In the genomic region with DNA sequence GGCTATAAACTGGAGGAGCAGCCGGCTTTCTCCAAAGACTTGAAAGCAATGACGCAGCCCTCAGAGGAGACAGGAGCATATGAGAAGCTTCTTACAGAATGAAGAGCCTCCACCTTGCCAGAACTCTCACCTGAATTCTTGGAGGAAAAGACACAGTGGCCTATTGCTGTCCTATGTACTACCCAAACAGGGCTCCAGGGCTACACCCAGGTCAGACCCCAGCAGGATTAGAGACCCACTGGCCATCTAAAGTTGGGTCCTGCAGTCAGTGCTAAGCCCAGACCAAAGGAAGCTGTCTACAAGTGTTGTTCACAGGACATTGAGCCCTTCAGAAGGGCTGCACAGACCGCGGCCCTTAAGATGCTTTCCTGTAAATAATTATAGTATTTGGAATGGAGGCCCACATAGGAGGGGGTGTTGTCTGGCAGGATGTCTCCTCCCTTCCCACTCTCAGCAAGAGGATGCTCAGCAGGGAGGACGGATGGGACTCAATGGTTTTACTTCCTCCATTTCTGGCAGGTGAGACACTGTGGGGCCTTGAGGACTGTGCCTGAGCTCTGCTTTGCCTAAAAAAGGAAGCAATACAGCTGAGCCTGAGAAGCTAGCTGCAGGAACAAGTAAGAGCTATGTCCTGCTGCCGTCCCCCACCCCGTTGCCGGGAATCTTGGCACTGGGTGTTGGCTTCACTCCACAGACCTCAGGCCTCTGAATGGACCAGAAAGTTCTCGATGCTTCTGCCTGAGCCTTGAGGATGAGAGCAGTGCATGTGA, we compare ENCODE assay signal across 9 mouse cellular contexts. TPM values are rescaled to one million over a fixed set of nuclear protein-coding genes. Genes with fewer than 3 reads are reported as not detected.
DNase-seq lines count a peak whose midpoint lies in the region; ATAC-seq and TF ChIP-seq lines count a peak whose summit lies in the region.
"Had no signal": no experiment of that assay in that cellular context is flagged by ENCODE, and none has a peak within 500 bp of the region (broad histone marks: within the 10 kb centered on the region; RNA-seq: fewer than 3 reads in every experiment).

No protein-coding gene starts in this region.

- no peak for TF ChIP-seq POLR2A in cortical plate, adult 2 months (IDR thresholded peaks at IDR 0.05; ENCODE audit: extremely low read depth, insufficient read depth, low read length)

- no peak for TF ChIP-seq CTCF in cortical plate, adult 2 months (IDR thresholded peaks at IDR 0.05; ENCODE audit: extremely low read depth, insufficient read depth, low read length)

- no peaks in the 10 kb centered on the region for H3K9me3 ChIP-seq in intestine, embryonic 15.5 days
- H3K9me3 ChIP-seq in liver, embryonic 13.5 days (replicated peaks) = no peaks in the 10 kb centered on the region
- H3K9me3 ChIP-seq in neural tube, embryonic 15.5 days (replicated peaks) = no peaks in the 10 kb centered on the region

- peak overlapping the region; percentile 31; the same call in 1 of the 2 replicates for H3K4me3 ChIP-seq in cortical plate, adult 2 months (ENCODE audit: insufficient read depth, low read length)
- H3K4me3 ChIP-seq in intestine, embryonic 15.5 days (replicated peaks) = peak overlapping the region; percentile 46; the same call in 1 of the 2 replicates
- no peak overlapping the region for H3K4me3 ChIP-seq in liver, embryonic 13.5 days (replicated peaks)
- H3K4me3 ChIP-seq in neural tube, embryonic 15.5 days (replicated peaks) = peak overlapping the region; percentile 47

- H3K9ac ChIP-seq in intestine, embryonic 15.5 days = no peak overlapping the region; the same call in 1 of the 2 replicates
- no peak overlapping the region for H3K9ac ChIP-seq in liver, embryonic 13.5 days
- H3K9ac ChIP-seq in neural tube, embryonic 15.5 days (replicated peaks) = peak overlapping the region; percentile 51

- 0 out of 2 replicates have a peak, but pooled peaks have one; percentile 5 for ATAC-seq in intestine, embryonic 15.5 days
- ATAC-seq in liver, embryonic 13.5 days (ENCODE audit: low read depth) = no peak
- peak; percentile 9; the same call in 1 of the 2 replicates for ATAC-seq in neural tube, embryonic 15.5 days (ENCODE audit: low FRiP score)

- H3K4me2 ChIP-seq in intestine, embryonic 15.5 days (replicated peaks) = peak overlapping the region; percentile 91
- peak overlapping the region; percentile 67 for H3K4me2 ChIP-seq in liver, embryonic 13.5 days
- H3K4me2 ChIP-seq in neural tube, embryonic 15.5 days = peak overlapping the region; percentile 84

- 37% methylated on average over 9 of the region's 9 CpGs for WGBS in intestine, embryonic 15.5 days
- 41% methylated on average over 9 of the region's 9 CpGs for WGBS in liver, embryonic 13.5 days (ENCODE audit: insufficient replicate concordance)
- WGBS in neural tube, embryonic 15.5 days = 44% methylated on average over 9 of the region's 9 CpGs

- H3K27ac ChIP-seq in cortical plate, adult 2 months (ENCODE audit: insufficient read depth, low read length) = peak overlapping the region; percentile 61
- H3K27ac ChIP-seq in intestine, embryonic 15.5 days = peak overlapping the region; percentile 37
- no peak overlapping the region for H3K27ac ChIP-seq in liver, embryonic 13.5 days
- peak overlapping the region; percentile 81 for H3K27ac ChIP-seq in neural tube, embryonic 15.5 days (replicated peaks)

- peaks cover 9% of the 10 kb centered on the region for H3K4me1 ChIP-seq in cortical plate, adult 2 months (ENCODE audit: control insufficient read depth, insufficient read depth, low read length)
- peaks cover 47% of the 10 kb centered on the region for H3K4me1 ChIP-seq in intestine, embryonic 15.5 days (replicated peaks)
- H3K4me1 ChIP-seq in liver, embryonic 13.5 days (replicated peaks) = peaks cover 42% of the 10 kb centered on the region
- H3K4me1 ChIP-seq in neural tube, embryonic 15.5 days = peaks cover 29% of the 10 kb centered on the region

- peak; percentile 65 for DNase-seq in layer of hippocampus, adult 9-11 months
- no peak for DNase-seq in layer of hippocampus, adult 18-20 months (ENCODE audit: low spot score in 2 of 2)
- DNase-seq in heart, adult 11 months = peak; percentile 98
- DNase-seq in liver, embryonic 13.5 days = no peak
- no peak for DNase-seq in urinary bladder, adult 2 months (ENCODE audit: low spot score)

- H3K27me3 ChIP-seq in intestine, embryonic 15.5 days (replicated peaks) = no peaks in the 10 kb centered on the region
- H3K27me3 ChIP-seq in liver, embryonic 13.5 days = peaks cover 71% of the 10 kb centered on the region
- peaks cover 29% of the 10 kb centered on the region for H3K27me3 ChIP-seq in neural tube, embryonic 15.5 days (replicated peaks)

- H3K36me3 ChIP-seq in intestine, embryonic 15.5 days = no peaks in the 10 kb centered on the region
- no peaks in the 10 kb centered on the region for H3K36me3 ChIP-seq in liver, embryonic 13.5 days
- H3K36me3 ChIP-seq in neural tube, embryonic 15.5 days = no peaks in the 10 kb centered on the region

RNA-seq across cellular contexts. Expression of gene Vwa1, which starts 0.7 kb away (rescaled TPM):
- total RNA-seq in layer of hippocampus, adult 18-20 months (2021) = 10 to 100 TPM; 10.4 to 11.9 TPM
- 29.8 and 32.1 TPM in 2 replicates for polyA plus RNA-seq in cortical plate, adult 2 months (2012; rRNA removed)
- polyA plus RNA-seq in intestine, embryonic 15.5 days (2015; fragmentation: Nextera tagmentation; extraction: Ambion mirVana) = 16.7 TPM in 2 replicates
- 0.43 and 0.45 TPM in 2 replicates for polyA plus RNA-seq in liver, embryonic 13.5 days (2015; fragmentation: Nextera tagmentation; extraction: Ambion mirVana)
- 30.0 and 31.9 TPM in 2 replicates for polyA plus RNA-seq in neural tube, embryonic 15.5 days (2015; fragmentation: Nextera tagmentation; extraction: Ambion mirVana)
- polyA plus RNA-seq in urinary bladder, adult 2 months (2012; rRNA removed) = 29.3 and 32.1 TPM in 2 replicates

RNA-seq across cellular contexts. Expression of gene Tmem88b, which starts 10.5 kb away (rescaled TPM):
- total RNA-seq in layer of hippocampus, adult 18-20 months (2021) = 10 to 100 TPM; 25.6 to 30.8 TPM
- polyA plus RNA-seq in cortical plate, adult 2 months (2012; rRNA removed) = 39.2 and 50.5 TPM in 2 replicates
- 1.00 and 1.1 TPM in 2 replicates for polyA plus RNA-seq in intestine, embryonic 15.5 days (2015; fragmentation: Nextera tagmentation; extraction: Ambion mirVana)
- 0.08 and 0.14 TPM in 2 replicates for polyA plus RNA-seq in liver, embryonic 13.5 days (2015; fragmentation: Nextera tagmentation; extraction: Ambion mirVana)
- 0.78 and 1.2 TPM in 2 replicates for polyA plus RNA-seq in neural tube, embryonic 15.5 days (2015; fragmentation: Nextera tagmentation; extraction: Ambion mirVana)
- polyA plus RNA-seq in urinary bladder, adult 2 months (2012; rRNA removed) = 0.91 and 0.93 TPM in 2 replicates

RNA-seq across cellular contexts. Expression of gene Atad3a, which starts 14.3 kb away (rescaled TPM):
- 10 to 100 TPM; 50.6 to 50.9 TPM for total RNA-seq in layer of hippocampus, adult 18-20 months (2021)
- polyA plus RNA-seq in cortical plate, adult 2 months (2012; rRNA removed) = 84.4 and 93.0 TPM in 2 replicates
- polyA plus RNA-seq in intestine, embryonic 15.5 days (2015; fragmentation: Nextera tagmentation; extraction: Ambion mirVana) = 135 and 156 TPM in 2 replicates
- 73.2 and 75.6 TPM in 2 replicates for polyA plus RNA-seq in liver, embryonic 13.5 days (2015; fragmentation: Nextera tagmentation; extraction: Ambion mirVana)
- polyA plus RNA-seq in neural tube, embryonic 15.5 days (2015; fragmentation: Nextera tagmentation; extraction: Ambion mirVana) = 90.0 and 96.6 TPM in 2 replicates
- polyA plus RNA-seq in urinary bladder, adult 2 months (2012; rRNA removed) = 63.3 and 74.8 TPM in 2 replicates

RNA-seq across cellular contexts. Expression of gene Ankrd65, which starts 15.1 kb away (rescaled TPM):
- total RNA-seq in layer of hippocampus, adult 18-20 months (2021) = not detected
- polyA plus RNA-seq in cortical plate, adult 2 months (2012; rRNA removed) = not detected in 2 replicates
- polyA plus RNA-seq in intestine, embryonic 15.5 days (2015; fragmentation: Nextera tagmentation; extraction: Ambion mirVana) = not detected in 2 replicates
- not detected in 2 replicates for polyA plus RNA-seq in liver, embryonic 13.5 days (2015; fragmentation: Nextera tagmentation; extraction: Ambion mirVana)
- polyA plus RNA-seq in neural tube, embryonic 15.5 days (2015; fragmentation: Nextera tagmentation; extraction: Ambion mirVana) = 0.27 TPM in 1 of 2 replicates, not detected in the other
- polyA plus RNA-seq in urinary bladder, adult 2 months (2012; rRNA removed) = 0.81 and 0.93 TPM in 2 replicates
- polyA plus RNA-seq: large intestine, adult 2 months had no signal

RNA-seq across cellular contexts. Expression of gene Mrpl20, which starts 27.5 kb away (rescaled TPM):
- 10 to 100 TPM; 74.7 to 91.6 TPM for total RNA-seq in layer of hippocampus, adult 18-20 months (2021)
- polyA plus RNA-seq in cortical plate, adult 2 months (2012; rRNA removed) = 105 and 110 TPM in 2 replicates
- 225 and 226 TPM in 2 replicates for polyA plus RNA-seq in intestine, embryonic 15.5 days (2015; fragmentation: Nextera tagmentation; extraction: Ambion mirVana)
- 225 and 227 TPM in 2 replicates for polyA plus RNA-seq in liver, embryonic 13.5 days (2015; fragmentation: Nextera tagmentation; extraction: Ambion mirVana)
- polyA plus RNA-seq in neural tube, embryonic 15.5 days (2015; fragmentation: Nextera tagmentation; extraction: Ambion mirVana) = 259 and 285 TPM in 2 replicates
- 78.0 and 96.4 TPM in 2 replicates for polyA plus RNA-seq in urinary bladder, adult 2 months (2012; rRNA removed)

Comparison
In these comparisons a context has a peak if more than half of its experiments do, and no peak if none do; other contexts are left out.
1. DNase-seq: peak in layer of hippocampus, adult 9-11 months (single experiment) and heart, adult 11 months (single experiment); none in layer of hippocampus, adult 18-20 months (0 of 2), liver, embryonic 13.5 days (single experiment) and urinary bladder, adult 2 months (single experiment).
2. RNA of gene Vwa1, which starts 0.7 kb away (polyA plus RNA-seq): 29.8 to 32.1 TPM in cortical plate, adult 2 months, 30.0 to 31.9 TPM in neural tube, embryonic 15.5 days, 29.3 to 32.1 TPM in urinary bladder, adult 2 months and 16.7 TPM in intestine, embryonic 15.5 days; 0.43 to 0.45 TPM in liver, embryonic 13.5 days; every median in the first group is over 10 times any median in the second.
3. RNA of gene Tmem88b, which starts 10.5 kb away (polyA plus RNA-seq): 39.2 to 50.5 TPM in cortical plate, adult 2 months; 0.78 to 1.2 TPM in neural tube, embryonic 15.5 days, 1.00 to 1.1 TPM in intestine, embryonic 15.5 days, 0.91 to 0.93 TPM in urinary bladder, adult 2 months and 0.08 to 0.14 TPM in liver, embryonic 13.5 days; every median in the first group is over 10 times any median in the second.
4. Peak in every context shown above with its lines, with median percentiles within 50 percentile points of each other: H3K4me2 ChIP-seq.